Mouse (Mus musculus) cerebellum, adult 11-12 months (tissue): ENCODE data around the gene Il9r.

Source experiments
- DNase-seq: peaks from one replicate; pipeline ENCODE4 v3.0.0; 2022

Gene Il9r

DNA sequence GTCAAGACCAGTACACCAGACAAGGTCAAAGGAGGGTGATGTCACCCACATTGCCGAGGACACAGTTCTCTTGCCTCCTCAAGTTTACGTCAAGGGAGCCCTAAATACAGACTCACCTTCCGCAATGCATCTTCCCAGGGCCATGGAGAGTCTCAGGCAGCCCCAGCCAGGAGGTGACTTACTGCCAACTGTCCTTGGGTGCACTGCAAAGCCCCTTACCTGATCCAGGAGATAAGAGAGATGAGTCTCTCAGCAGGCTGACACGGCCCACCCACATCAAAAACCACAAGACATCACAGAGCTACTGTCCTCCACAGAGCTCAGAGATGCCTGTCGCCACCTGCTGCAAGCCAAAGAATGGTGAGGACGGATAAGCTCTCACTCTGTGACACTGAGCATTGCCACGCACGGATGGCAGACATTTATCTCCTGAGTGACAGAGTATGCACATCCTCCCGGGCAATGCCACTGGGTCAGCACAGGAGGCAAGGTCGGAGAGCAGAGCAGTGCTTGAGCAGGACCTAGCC lies at the start of gene Il9r:
Gene Il9r, minus strand, starts transcription at position 205 of the 527 bp plus-strand sequence.
- DNase-seq = no peak

DNA sequence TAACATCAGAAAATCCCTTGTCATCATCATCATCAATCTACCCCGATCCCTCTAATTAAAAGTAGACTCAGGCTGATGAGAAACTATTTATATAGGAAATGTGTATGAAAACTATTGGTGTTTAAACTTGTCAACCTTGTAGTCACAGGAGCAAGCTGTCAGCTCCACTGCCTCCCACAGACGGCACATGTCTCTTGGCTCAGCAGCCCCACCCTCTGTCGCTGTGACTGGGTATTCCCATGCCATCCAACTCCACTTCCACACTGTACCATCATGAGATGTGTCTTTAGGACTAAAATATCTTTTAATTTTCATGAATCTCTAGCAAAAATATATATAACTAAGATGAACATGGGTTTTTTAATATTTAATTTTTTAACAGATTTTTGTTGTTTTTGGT lies 48.3 kb upstream of the Il9r start:
- no peak for DNase-seq

DNA sequence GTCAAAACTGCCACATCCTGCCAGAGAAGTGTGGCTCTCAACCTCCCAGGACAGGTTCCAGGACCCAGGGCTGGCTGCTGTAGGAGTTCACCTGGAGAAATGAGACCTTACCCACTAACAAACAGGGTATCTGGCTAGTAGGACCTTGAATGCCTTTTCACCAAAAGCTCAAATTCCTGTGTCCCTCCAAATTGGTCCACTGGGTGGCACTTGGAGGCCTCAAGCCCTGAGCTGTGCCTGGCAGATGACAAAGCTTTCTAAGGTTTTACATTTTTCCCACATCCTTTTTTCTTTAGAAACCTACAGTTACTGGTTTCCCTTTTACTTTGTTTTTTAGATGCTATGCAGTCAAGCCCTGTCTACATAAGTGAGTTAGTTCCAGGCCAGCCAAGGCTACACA lies 47.0 kb upstream of the Il9r start:
- DNase-seq = no peak

DNA sequence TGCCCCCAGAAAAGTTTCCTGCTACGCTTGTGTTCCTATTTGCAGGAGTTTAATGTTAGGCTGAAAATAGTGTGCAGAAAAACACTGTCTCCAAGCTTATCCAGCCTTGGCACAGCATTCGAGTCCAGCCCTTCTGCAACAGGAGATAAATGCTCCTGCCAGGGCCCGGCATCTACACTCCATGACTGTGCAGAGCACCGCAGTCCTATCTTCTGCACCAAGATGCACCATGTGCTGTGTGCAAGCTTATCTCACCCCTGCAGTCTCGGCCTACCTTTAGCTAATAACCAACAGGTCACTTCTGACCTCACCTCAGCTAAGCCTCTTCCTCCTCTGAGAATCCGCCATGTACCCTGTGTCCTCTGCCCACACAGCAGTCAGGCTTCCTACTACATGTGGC lies 45.5 kb upstream of the Il9r start:
- no peak for DNase-seq

DNA sequence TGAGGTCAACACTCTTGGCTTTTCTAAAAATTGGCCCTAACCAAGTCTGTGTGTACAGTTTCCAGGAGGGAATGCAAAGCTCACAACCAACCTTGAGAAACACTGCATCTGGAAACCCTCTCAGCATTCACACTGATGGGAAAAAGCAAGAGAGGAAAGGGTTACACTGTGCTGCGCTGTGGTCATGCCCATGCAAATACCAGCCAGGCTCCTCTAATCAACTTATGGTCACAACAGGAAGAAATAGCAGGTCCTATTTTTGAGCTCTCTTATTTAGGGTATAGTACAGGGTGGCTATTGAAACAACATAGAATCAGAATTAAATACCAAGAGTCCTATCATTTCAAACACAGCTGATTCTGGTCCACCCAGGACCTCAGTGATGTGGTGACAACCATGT lies 44.5 kb upstream of the Il9r start:
- no peak for DNase-seq

DNA sequence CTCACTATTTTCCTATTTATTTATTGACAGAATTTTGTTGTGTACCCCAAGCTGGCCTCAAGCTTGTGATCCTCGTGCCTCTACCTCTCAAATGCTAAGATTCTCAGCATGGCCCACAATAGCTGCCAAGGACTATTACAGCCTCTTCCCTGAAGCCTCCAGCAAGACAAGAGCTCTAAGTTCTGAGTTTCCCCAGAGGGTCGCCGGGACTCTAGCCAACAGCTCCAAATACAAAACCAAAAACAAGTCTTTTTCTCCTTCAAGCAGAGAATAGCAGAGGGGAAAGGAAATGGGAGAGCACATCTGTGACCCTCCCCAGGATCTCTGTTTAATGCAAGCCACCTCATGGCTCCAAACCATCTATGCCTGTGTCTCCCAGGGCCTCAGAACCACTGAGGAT lies 44.0 kb upstream of the Il9r start:
- no peak for DNase-seq

DNA sequence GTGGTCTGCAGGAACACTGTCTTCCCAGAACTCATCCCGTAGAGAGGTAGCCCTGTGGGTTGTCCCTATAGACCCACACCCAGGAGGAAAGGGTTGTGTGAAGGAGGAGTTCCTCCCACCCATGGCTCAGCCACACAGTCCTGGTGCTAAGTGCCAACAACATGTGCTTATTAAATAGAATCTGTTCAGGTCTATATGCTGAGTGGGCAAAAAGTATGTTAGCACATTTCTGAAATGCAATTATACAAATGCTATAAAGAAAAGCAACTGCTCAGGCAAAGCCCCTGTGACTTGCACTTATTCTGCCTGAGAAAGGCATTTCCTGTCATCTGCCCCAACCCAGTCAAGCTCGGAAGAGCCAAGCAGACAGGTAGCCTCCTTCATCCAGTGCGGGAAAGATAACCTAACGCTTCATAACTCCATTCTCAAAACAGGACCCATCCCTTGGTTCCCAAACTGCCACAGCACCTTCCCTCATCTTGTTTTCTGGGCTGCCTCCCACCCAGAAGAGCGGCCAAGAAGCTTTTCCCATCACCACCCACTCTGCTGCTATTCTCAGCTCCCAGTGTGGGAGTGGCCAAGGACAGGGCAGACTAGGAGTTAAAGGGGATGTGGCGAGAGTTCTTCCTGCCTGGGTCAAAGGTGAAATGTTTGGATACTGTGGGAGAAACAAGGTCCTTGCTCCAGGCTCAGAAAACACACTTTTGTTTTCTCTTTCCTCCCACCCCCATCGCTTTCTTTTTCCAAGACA lies 43.3 kb upstream of the Il9r start:
- no peak for DNase-seq

DNA sequence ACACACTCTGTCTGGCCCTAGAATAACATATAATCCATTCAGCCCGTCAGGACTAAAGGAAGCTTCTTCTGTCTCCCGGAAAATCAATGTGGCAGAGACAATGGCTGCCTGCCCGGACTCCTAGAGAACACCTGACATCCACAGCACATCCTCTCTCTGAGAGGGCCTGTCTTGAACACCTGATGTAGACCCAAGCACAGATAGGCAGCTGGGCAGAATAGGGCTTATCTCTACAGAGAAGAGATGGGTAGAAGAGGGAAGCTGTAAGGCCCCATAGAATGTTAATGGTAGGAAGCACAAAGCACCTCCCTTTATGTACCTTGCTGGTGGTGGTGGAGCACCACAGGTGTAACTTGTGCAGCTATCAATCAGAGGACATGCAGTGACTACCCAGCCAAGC lies 42.1 kb upstream of the Il9r start:
- DNase-seq = no peak

DNA sequence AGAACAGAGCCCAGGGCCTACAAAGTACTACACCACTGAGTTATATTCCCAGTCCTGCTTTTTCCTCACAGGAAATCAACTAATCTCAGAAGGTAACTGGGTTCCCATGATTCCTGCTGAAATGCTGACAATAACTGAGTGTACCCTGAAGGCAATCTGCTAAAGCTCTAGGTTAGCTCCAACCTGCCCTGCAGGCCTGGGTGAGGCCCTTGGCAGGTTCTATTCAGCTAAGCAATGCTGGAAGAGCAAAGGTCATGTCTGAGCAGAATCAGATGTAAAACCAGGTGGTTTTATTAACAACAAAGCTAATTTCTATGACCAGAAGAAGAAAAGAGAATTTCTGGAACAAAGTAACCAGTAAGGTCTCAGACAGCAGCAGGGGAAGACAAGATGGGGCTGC lies 41.3 kb upstream of the Il9r start:
- DNase-seq = no peak

DNA sequence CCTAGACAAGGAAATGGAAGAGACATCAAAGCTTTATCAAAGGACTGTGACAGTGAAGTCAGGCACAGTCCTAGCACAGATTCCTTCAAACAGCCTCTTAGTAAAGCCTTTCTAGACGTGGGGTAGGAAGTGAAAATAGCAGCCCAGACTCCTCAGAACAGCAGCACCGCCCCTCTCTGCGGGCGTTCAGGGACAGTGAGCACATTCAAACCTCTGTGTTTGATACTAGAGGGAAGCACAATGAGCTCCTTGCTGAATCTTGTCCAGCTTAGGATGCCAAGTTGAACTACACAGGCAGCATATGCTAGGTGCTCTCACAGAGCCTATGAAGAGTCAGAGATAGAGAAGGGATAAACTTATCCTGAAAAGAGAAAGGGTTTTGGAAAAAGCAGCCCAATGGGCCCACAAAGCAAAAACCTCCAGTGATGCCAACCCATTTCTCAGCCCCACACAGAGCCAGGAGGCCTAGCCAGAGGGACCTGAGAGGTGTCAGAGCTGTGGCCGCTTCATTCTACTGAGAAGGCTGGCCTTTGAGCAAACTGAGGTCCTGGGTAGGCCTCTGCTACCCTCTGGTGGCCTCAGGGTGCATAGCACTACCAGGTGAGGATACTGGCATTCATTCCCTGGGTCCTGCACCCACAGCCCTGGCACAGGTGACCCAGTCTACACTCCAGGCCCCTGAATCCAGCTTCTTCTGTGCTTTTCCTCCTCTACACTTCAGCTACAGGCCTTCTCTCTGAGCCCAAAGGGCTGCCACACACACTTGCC lies 38.2 kb upstream of the Il9r start:
- DNase-seq = peak; percentile 80

DNA sequence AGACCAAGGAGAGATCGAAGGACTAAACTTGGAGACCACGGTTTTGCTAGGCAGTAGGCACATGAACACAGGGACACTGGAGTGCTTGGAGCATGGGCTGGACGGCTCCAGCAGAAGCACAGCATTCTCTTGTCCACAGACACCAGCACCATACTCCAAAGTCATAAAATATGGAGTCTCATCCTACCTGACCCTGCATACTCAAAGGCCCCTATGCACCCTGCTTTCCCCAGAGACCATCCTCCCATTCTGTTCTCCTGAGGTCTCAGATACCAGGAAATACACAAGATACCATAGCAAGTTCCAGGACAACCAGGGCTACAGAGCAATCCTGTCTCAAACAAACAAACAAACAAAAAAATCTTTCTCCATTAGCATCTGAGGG lies 37.3 kb upstream of the Il9r start:
- DNase-seq = no peak

DNA sequence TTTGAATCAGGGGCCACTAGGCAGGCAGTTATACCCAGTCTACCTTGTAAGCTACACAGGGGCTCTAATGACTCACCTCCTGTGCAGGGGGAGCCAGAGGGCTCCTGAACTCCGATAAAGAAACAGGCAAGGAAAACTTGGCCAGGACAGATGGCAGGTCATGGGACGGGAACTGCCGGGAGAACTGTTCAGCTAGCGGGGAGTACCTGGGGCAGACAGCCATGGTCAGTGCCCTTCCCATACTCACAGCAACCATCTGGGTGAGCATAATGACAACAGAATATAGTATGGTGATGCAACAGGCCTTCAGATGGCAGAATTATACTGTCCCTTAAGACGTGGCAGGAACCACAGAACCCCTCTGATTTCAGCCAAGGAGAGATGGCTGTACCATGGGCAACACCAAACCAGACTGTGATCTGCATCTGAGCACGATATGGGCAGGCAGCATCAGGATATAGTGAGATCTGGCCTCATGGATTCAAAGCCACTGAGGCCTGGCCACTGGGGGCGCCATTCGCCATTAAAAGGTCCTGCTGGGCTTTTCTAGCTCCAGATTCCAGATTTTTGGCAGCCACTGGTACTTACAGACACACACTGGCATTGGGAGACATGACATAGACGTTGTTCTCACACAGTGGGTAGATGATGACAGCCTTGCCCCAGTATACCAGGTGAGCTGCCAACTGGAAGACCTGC lies 36.8 kb upstream of the Il9r start:
- DNase-seq = peak; percentile 78

DNA sequence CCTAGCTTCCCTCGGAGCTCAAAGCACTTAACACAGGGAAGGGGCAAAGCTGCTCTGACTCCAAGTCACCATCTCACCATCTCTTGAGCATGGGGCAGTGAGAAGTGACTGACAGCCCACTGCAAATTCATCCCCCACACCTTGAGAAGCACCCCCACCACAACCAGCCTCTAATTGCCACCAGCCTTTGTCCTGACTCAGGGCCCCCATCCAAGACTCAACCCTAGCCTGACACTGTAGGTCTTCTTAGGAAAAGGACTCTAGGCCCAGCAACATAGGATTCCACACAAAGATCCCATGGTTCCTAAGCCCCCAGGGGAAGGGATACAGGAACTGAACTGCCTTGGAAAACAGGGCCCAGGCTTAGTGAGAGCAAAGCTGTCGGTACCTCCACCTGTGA lies 36.1 kb upstream of the Il9r start:
- peak; percentile 44 for DNase-seq

DNA sequence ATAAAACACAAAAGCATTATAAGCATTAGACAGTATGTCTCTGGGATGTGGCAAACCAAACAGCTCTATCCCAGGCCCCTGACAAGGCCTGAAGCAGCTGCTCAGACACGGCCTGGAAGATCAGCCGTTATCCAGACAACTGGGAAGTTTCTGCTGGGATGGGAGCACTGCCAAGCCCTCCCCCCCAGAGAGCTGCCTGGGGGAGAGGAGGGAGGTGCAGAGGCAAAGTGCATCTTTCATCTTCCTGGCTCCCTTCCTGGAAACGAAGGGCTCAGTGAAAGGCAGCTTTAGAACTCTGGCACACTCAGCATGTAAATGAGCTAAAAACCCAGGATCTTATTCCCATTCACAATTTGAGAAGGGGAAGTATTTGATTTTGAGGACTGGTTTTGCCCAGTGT lies 35.6 kb upstream of the Il9r start:
- DNase-seq = peak; percentile 66

DNA sequence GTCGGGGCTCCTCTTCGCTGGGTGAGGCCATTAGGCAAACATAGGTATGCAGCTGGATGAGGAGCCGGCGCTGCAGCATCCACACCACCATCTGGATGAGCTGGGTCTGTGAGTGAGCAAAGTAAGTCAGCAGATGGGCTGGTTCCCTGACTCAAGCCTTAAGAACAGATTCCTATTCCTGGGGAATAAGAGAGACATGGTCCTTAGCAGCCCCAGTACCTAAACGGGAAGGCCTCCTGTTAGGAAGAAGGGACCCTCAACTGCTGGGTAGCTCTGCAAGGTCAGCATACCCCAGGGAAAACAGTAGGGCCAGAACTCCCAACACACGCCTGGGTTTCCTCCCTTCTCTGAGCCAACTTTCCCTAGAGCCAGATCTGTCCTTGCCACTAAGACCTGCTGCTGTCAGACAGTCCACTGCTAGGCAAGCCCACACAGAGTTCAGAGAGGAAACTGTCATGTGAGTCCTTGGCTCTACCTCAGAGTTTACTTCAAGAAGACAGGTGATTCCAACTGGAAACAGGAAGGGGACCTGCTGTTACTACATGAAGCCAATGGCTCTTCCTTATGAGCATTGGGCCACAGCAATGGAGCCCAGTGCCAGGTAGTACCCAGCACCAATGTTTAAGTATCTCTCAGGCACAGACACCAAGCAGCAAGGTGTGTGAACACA lies 34.9 kb upstream of the Il9r start:
- peak; percentile 30 for DNase-seq

DNA sequence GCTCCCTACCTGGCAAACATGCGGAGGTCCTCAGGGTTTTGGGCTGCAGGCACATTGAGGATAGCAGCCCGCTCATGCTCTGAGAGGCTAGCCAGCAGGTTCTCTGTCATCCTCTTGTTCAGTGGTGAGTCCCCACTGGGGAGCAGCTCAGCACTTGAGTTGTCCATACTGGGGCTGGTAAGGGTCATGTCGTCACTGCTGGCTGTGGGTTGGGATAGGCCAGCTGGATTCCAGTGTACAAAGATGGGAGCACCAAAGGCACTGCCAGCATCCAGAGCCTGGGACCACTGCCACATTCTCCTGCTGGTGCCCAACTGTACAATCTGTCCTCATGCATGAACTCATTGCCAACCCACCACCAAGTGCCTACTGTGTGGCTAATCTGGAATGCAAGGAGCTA lies 33.8 kb upstream of the Il9r start:
- DNase-seq = peak; percentile 68

DNA sequence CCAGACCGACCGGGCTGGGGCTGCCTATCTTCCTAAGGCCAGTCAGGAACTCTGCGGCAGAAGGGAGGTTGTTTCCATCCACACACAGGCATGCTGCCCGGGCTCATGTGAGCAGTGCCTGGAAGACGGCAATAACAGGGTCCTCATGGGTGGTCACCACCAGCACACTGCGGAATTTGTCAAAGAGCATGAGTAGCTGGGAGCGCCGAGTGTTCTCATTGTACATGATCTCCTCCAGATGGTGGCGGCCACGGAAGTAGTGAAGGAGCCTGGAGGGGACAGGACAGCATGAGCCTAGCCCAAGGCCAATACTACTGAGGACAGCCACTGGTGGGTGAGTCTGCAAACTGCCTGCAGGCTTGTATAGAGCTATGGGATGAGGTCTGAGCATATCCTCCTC lies 32.8 kb upstream of the Il9r start:
- DNase-seq = peak; percentile 54

DNA sequence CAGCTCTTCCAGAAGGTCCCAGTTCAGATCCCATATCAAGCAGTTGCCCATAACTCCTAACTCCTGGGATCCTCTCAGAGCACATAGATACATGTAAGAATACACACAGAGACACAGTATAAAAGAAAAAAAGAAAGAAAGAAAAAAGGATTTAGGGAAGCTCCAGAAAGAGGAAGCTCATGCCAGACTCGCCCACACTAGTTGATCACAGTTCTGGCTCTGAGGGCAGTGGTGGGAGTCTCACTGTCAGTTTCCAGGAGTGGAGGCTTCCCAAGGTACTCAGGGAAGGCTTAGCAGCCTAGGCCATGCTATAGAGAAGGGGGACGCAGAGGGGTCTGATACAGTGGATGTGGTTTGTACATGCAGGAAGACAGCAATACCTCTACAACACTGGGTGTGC lies 31.0 kb upstream of the Il9r start:
- no peak for DNase-seq

DNA sequence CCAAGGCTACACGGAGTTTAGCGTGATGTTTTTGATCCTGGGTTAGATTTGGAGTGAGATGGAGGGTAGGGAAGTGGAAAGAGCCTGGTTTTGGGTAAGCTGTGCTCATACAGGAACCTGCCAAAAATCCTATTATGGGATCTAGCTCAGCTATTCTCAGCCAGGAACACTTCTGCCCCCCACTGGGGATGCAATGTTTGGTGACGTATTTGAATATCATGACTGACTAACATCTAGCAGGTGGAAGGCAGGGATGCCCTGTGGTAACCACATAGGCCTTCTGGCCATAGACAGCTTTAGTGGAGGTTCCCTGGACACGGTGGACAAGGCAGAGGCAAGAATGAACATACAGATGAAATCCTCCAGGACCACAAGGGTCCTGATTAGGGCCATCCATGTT lies 30.1 kb upstream of the Il9r start:
- peak; percentile 67 for DNase-seq

DNA sequence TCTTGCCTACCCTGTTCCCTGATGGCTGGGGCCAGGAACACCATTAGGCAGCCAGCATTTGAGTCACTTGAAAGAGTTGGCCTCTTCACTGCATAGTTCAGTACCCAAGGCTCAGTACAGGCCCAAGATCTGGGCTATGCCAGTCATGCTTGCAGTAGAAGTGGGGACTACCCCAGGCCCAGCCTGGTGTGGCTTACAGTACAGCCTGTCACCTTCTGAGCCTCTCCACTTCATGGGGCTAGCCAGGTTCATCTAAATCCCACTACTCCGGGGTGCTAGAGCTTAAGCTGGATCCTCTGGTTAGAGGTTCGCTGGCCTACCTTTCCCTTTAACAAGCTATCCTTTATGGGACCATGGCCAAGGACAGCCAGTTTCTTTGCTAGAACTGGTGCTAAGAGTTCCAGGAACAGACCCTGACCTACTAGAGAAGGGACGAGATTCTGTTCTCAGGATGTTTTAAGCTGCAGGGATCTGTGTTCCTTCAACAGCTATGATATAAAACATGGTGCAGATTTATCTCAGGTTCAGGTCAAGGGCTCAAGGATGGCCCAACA lies 28.3 kb upstream of the Il9r start:
- DNase-seq = peak; percentile 40

DNA sequence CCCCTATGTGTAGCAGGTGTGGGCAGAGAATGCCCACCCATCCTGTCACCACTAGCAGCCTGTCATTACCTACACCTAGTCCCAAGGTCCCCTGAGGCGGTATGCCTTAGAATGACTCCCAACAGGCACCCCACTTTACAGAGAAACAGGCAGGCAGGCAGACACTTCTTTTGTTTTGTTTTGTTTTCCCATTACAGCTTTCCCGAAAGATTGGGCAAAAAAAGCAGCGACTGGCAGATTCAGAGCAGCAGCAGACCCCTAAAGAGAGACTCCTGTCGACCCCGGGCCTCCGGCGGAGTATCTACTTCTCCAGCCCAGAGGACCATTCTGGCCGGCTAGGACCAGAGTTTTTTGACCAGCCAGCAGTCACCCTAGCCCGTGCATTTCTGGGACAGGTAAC lies 27.5 kb upstream of the Il9r start:
- DNase-seq = no peak

DNA sequence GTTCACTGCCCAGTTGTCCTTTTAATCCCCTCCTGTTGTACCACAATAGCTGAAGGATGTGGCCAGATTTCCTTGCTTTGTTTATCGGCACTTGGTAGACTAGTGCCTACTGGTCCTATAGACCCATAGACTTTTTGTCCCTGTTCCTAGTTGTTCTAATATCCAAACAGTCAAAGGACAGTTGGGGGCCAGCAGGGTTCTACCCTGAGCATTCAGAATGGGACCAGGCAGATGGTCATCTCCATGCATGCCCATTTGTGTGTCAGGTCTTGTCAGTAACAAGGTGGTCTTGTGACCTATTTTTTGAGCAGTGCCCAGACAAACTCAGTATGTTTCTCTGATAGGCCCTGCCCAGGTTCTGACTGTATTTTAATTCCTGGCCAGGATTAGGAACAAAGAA lies 27.0 kb upstream of the Il9r start:
- peak; percentile 73 for DNase-seq
